Mouse (Mus musculus): ENCODE results near the gene Psd4.

DNA sequence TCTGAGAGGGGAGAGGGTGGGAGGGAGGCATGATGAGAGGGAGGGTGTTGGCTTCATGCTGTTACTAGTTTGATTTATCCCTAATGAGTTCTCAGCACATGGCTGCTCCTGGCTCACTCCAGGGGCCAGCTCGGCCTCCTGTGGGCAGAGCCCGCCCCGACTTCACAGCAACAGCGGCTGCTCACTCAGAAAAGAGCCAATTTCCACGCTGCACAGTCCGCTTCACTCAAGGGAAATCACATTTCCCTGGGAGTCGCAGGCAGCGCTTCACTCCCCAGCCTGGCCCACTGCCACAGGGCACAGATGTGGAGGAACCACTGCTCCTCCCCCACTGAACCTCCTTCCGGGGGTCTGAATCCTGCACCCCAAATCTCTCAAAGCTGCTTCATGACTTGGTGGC lies 49.3 kb downstream of the Psd4 start:
- TF ChIP-seq CTCF (conservative IDR thresholded peaks at IDR 0.05; ENCODE audit: low read length) (no peak), NANOG (IDR thresholded peaks at IDR 0.05; ENCODE audit: borderline replicate concordance, low read length) (no peak), POU5F1 (IDR thresholded peaks at IDR 0.05; ENCODE audit: borderline replicate concordance, low read length) (no peak)

Measured in E14TG2a.4 (cell line).